Mouse (Mus musculus) liver, adult 2 months (tissue): ENCODE measurements around the gene Ism2. TPM values are rescaled to one million over a fixed set of nuclear protein-coding genes. Genes with fewer than 3 reads are reported as not detected.

Experiments used
- DNase-seq: peaks from one replicate; pipeline ENCODE4 v3.0.0-alpha.2; 2011; ENCODE audit warnings: low read depth, low spot score; ENCODE audit errors: extremely low read depth
- H3K27ac ChIP-seq: fragments of 200-500 bp; replicated peaks from 2 replicates; pipeline ENCODE4 v1.5.1; 2012; ENCODE audit warnings: low read depth, mild to moderate bottlenecking, control low read depth, inconsistent platforms, low read length; ENCODE audit not compliant: insufficient read depth
- H3K27me3 ChIP-seq: fragments of 200-500 bp; 2 replicates; pipeline ENCODE4 v1.6.1; 2012; ENCODE audit warnings: mild to moderate bottlenecking, moderate library complexity, low read length, inconsistent platforms; ENCODE audit not compliant: control insufficient read depth, insufficient read depth
- H3K36me3 ChIP-seq: fragments of 200-500 bp; 2 replicates; pipeline ENCODE4 v1.6.1; 2012; ENCODE audit warnings: low read length, inconsistent platforms; ENCODE audit not compliant: control insufficient read depth, insufficient read depth
- H3K4me1 ChIP-seq: fragments of 200-500 bp; 2 replicates; pipeline ENCODE4 v1.6.1; 2011; ENCODE audit warnings: low read length; ENCODE audit not compliant: control insufficient read depth, insufficient read depth
- H3K4me3 ChIP-seq: fragments of 200-500 bp; 2 replicates; pipeline ENCODE4 v1.5.1; 2011; ENCODE audit warnings: low read depth, mild to moderate bottlenecking, control low read depth, low read length, moderate library complexity; ENCODE audit not compliant: insufficient read depth
- H3K79me2 ChIP-seq: fragments of 200-500 bp; 2 replicates; pipeline ENCODE4 v1.6.1; 2012; ENCODE audit warnings: inconsistent platforms, mild to moderate bottlenecking, low read length, moderate library complexity; ENCODE audit not compliant: control insufficient read depth, insufficient read depth
- H3K9ac ChIP-seq: fragments of 200-500 bp; 2 replicates; pipeline ENCODE4 v1.6.1; 2012; ENCODE audit warnings: low read depth, mild to moderate bottlenecking, control low read depth, inconsistent platforms, low read length
- CTCF ChIP-seq: fragments of 200-500 bp; IDR thresholded peaks from 2 replicates; pipeline ENCODE4 v1.5.1; 2011; ENCODE audit warnings: low read depth, low read length, control low read depth
- POLR2A ChIP-seq: fragments of 200-500 bp; IDR thresholded peaks from 2 replicates; pipeline ENCODE4 v1.6.1; 2011; ENCODE audit warnings: low read length, control low read depth; ENCODE audit not compliant: insufficient read depth; ENCODE audit errors: extremely low read depth
- WGBS: fragments of 180-500 bp; shearing (Covaris S2); methylation state at CpG from one replicate; pipeline ENCODE4 v1.1.7; 2018; 5-methylcytosine and 5-hydroxymethylcytosine counted together
- polyA plus RNA-seq: library from polyadenylated mRNA; depleted of rRNA; stranded (reverse); fragments of >200 nt; gene quantifications from 2 replicates; pipeline ENCODE4 v1.2.3, GENCODE M21; 2012
- total RNA-seq: library from RNA; depleted of rRNA; stranded (reverse); fragments of >200 nt; gene quantifications from 2 replicates; pipeline ENCODE4 v1.2.3, GENCODE M21; 2014

Ism2 gene
- total and polyA plus RNA-seq, 2 experiments = 0.18 to 0.28 TPM

GRCm38 (mm10) chr12:87334886-87335285 is 35.4 kb upstream of the Ism2 start:
- H3K36me3 ChIP-seq = peaks cover 17% of the 10 kb centered on the region; the same call in 1 of the 2 replicates
- no peak for TF ChIP-seq POLR2A
- TF ChIP-seq CTCF = peak; percentile 46
- H3K27me3 ChIP-seq = no peaks in the 10 kb centered on the region
- no peak overlapping the region for H3K9ac ChIP-seq
- no peaks in the 10 kb centered on the region for H3K4me1 ChIP-seq
- 46% methylated on average over 2 of the region's 2 CpGs for WGBS
- 0 out of 2 replicates have a peak, but pooled peaks cover 2% of the 10 kb centered on the region for H3K79me2 ChIP-seq
- no peak overlapping the region for H3K4me3 ChIP-seq
- no peak overlapping the region for H3K27ac ChIP-seq
- DNase-seq = peak; percentile 25

GRCm38 (mm10) chr12:87333794-87334193 is 34.3 kb upstream of the Ism2 start:
- TF ChIP-seq POLR2A (no peak), CTCF (no peak)
- no peak overlapping the region for H3K27ac ChIP-seq
- no peak overlapping the region for H3K9ac ChIP-seq
- no peaks in the 10 kb centered on the region for H3K27me3 ChIP-seq
- no peak for DNase-seq
- H3K36me3 ChIP-seq = peaks cover 11% of the 10 kb centered on the region; the same call in 1 of the 2 replicates
- no peaks in the 10 kb centered on the region for H3K4me1 ChIP-seq
- no peak overlapping the region for H3K4me3 ChIP-seq
- 0 out of 2 replicates have a peak, but pooled peaks cover 2% of the 10 kb centered on the region for H3K79me2 ChIP-seq

GRCm38 (mm10) chr12:87332511-87332910 is 33.0 kb upstream of the Ism2 start:
- Histone ChIP-seq H3K27me3 (no peaks in the 10 kb centered on the region), H3K36me3 (peaks cover 7% of the 10 kb centered on the region; the same call in 1 of the 2 replicates), H3K4me1 (no peaks in the 10 kb centered on the region), H3K4me3 (no peak overlapping the region), H3K9ac (no peak overlapping the region), H3K79me2 (0 out of 2 replicates have a peak, but pooled peaks cover 2% of the 10 kb centered on the region), H3K27ac (no peak overlapping the region)
- WGBS = 34% methylated on average over 4 of the region's 4 CpGs
- peak; percentile 87 for DNase-seq
- TF ChIP-seq CTCF (no peak), POLR2A (no peak)

GRCm38 (mm10) chr12:87331908-87332307 is 32.4 kb upstream of the Ism2 start:
- Histone ChIP-seq H3K36me3 (peaks cover 6% of the 10 kb centered on the region; the same call in 1 of the 2 replicates), H3K9ac (no peak overlapping the region), H3K27me3 (no peaks in the 10 kb centered on the region), H3K4me3 (no peak overlapping the region), H3K4me1 (no peaks in the 10 kb centered on the region), H3K27ac (no peak overlapping the region), H3K79me2 (0 out of 2 replicates have a peak, but pooled peaks cover 2% of the 10 kb centered on the region)
- DNase-seq = no peak
- TF ChIP-seq CTCF = no peak
- TF ChIP-seq POLR2A = no peak
- WGBS = 42% methylated on average over 5 of the region's 5 CpGs

- no peak overlapping the region for H3K27ac ChIP-seq
These were observed 31.6 kb upstream of the Ism2 start for GRCm38 (mm10) chr12:87331053-87331456.

GRCm38 (mm10) chr12:87330213-87330612 is 30.7 kb upstream of the Ism2 start:
- DNase-seq = no peak
- no peak for TF ChIP-seq POLR2A
- no peak for TF ChIP-seq CTCF

More at GRCm38 (mm10) chr12:87331053-87331456, 31.6 kb upstream of the Ism2 start:
- Histone ChIP-seq H3K4me3 (no peak overlapping the region), H3K36me3 (peaks cover 6% of the 10 kb centered on the region; the same call in 1 of the 2 replicates), H3K9ac (no peak overlapping the region), H3K27me3 (no peaks in the 10 kb centered on the region), H3K79me2 (0 out of 2 replicates have a peak, but pooled peaks cover 2% of the 10 kb centered on the region), H3K4me1 (no peaks in the 10 kb centered on the region)
- no peak for DNase-seq
- WGBS = 79% methylated on average over 6 of the region's 6 CpGs
- TF ChIP-seq CTCF = no peak
- TF ChIP-seq POLR2A = no peak

More at GRCm38 (mm10) chr12:87330213-87330612, 30.7 kb upstream of the Ism2 start:
- Histone ChIP-seq H3K79me2 (no peaks in the 10 kb centered on the region), H3K27me3 (no peaks in the 10 kb centered on the region), H3K36me3 (peaks cover 3% of the 10 kb centered on the region; the same call in 1 of the 2 replicates), H3K4me3 (no peak overlapping the region), H3K9ac (no peak overlapping the region), H3K27ac (no peak overlapping the region), H3K4me1 (no peaks in the 10 kb centered on the region)
- 79% methylated on average over 2 of the region's 2 CpGs for WGBS
